Mouse (Mus musculus) liver, adult 2 months (tissue): ENCODE measurements around the gene Usp18.

Experiments
- CTCF ChIP-seq: fragments of 200-500 bp; IDR thresholded peaks from 2 replicates; pipeline ENCODE4 v1.5.1; 2011; ENCODE audit warnings: low read depth, low read length, control low read depth
- POLR2A ChIP-seq: fragments of 200-500 bp; IDR thresholded peaks from 2 replicates; pipeline ENCODE4 v1.6.1; 2011; ENCODE audit warnings: low read length, control low read depth; ENCODE audit not compliant: insufficient read depth; ENCODE audit errors: extremely low read depth

DNA sequence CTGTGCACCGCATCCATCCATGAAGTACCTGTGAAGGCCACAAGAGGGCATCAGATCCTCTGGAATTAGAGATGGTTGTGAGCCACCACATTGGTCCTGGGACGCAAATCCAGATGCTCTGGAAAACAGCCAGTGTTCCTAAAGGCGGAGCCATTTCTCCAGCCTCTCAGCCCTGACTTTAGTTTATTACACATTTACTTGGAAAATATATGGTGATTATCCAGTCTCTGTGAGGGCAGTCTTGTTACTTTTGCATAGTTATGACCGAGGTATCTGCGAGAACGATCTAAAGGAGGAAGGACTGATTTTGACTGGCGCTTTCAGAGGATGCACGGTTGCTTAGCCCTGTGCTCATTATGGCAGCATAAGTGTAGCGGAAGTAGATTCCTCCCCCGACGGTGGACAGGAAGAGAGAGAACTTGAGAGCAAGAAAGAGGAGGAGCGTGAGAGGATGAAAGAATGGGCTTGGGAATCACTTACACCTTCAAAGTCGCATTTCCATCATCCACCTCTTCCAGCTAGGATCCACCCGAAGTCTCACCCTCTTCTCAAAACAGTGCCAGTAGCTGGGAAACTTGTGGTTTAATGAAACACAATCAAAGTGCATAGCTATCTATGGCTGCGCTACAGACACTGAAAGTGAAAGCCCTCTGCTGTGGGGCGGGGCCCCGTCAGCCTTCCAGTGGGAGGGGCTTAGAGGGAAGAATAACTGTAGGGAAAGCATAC, 26.5 kb downstream of the Usp18 start:
- TF ChIP-seq POLR2A (no peak), CTCF (peak; percentile 70)
